Mouse (Mus musculus) liver, embryonic 13.5 days (tissue): ENCODE measurements around the gene Mospd3. TPM values are rescaled to one million over a fixed set of nuclear protein-coding genes. Genes with fewer than 3 reads are reported as not detected.

Experiments
- ATAC-seq: fragments of 200-750 bp; cut with Nextera tagmentation; 2 replicates; pipeline ENCODE4 v1.8.0; 2017; ENCODE audit warnings: low read depth, mild to moderate bottlenecking, moderate number of reproducible peaks, moderate library complexity
- DNase-seq: peaks from one replicate; pipeline ENCODE4 v3.0.0; 2022
- H3K27ac ChIP-seq: fragments of 300-500 bp; sonication (generic); 2 replicates; pipeline ENCODE4 v1.5.1; 2015; ENCODE audit warnings: moderate library complexity, mild to moderate bottlenecking, inconsistent platforms
- H3K27me3 ChIP-seq: fragments of 300-500 bp; sonication (generic); 2 replicates; pipeline ENCODE4 v1.6.1; 2015; ENCODE audit warnings: mild to moderate bottlenecking, inconsistent platforms
- H3K36me3 ChIP-seq: fragments of 300-500 bp; sonication (generic); 2 replicates; pipeline ENCODE4 v1.6.1; 2015; ENCODE audit warnings: mild to moderate bottlenecking, inconsistent platforms
- H3K4me1 ChIP-seq: fragments of 300-500 bp; sonication (generic); replicated peaks from 2 replicates; pipeline ENCODE4 v1.6.1; 2015; ENCODE audit warnings: inconsistent platforms
- H3K4me2 ChIP-seq: fragments of 300-500 bp; sonication (generic); 2 replicates; pipeline ENCODE4 v1.6.1; 2015; ENCODE audit warnings: inconsistent platforms, mild to moderate bottlenecking, moderate library complexity
- H3K4me3 ChIP-seq: fragments of 300-500 bp; sonication (generic); replicated peaks from 2 replicates; pipeline ENCODE4 v1.5.1; 2015; ENCODE audit warnings: mild to moderate bottlenecking, inconsistent platforms
- H3K9ac ChIP-seq: fragments of 300-500 bp; sonication (generic); 2 replicates; pipeline ENCODE4 v1.6.1; 2015; ENCODE audit warnings: mild to moderate bottlenecking, inconsistent platforms
- H3K9me3 ChIP-seq: fragments of 300-500 bp; sonication (generic); replicated peaks from 2 replicates; pipeline ENCODE4 v1.6.1; 2016; ENCODE audit warnings: inconsistent platforms
- WGBS: fragments of 180-500 bp; shearing (Covaris S2); methylation state at CpG from one replicate; pipeline ENCODE4 v1.1.7; 2015; ENCODE audit not compliant: insufficient replicate concordance; 5-methylcytosine and 5-hydroxymethylcytosine counted together
- polyA plus RNA-seq: library from polyadenylated mRNA; unstranded; fragments of >200 nt; fragmentation: Nextera tagmentation; extraction: Ambion mirVana; gene quantifications from 2 replicates; pipeline ENCODE4 v1.2.1, GENCODE M21; 2015

Mospd3 gene
- polyA plus RNA-seq, 1 experiment from 2014 or later: 32.3 TPM

- Histone ChIP-seq H3K9ac (0 out of 2 replicates have a peak overlapping the region, but pooled peaks have one; percentile 23), H3K4me2 (peak overlapping the region; percentile 23; the same call in 1 of the 2 replicates), H3K27ac (peak overlapping the region; percentile 77), H3K27me3 (no peaks in the 10 kb centered on the region), H3K4me3 (no peak overlapping the region), H3K36me3 (peaks cover 20% of the 10 kb centered on the region), H3K4me1 (peaks cover 58% of the 10 kb centered on the region), H3K9me3 (no peaks in the 10 kb centered on the region)
- 13% methylated on average over 2 of the region's 2 CpGs for WGBS
- DNase-seq (no peak), ATAC-seq (no peak)
Observed at GRCm38 (mm10) chr5:137598100-137598826, 2.6 kb downstream of the Mospd3 start.

GRCm38 (mm10) chr5:137597625-137598024 lies 3.2 kb downstream of the Mospd3 start:
- H3K27me3 ChIP-seq: no peaks in the 10 kb centered on the region
- ATAC-seq: no peak
- no peak overlapping the region for H3K9ac ChIP-seq
- WGBS: 64% methylated on average over 6 of the region's 6 CpGs
- peaks cover 52% of the 10 kb centered on the region for H3K4me1 ChIP-seq
- H3K36me3 ChIP-seq: peaks cover 20% of the 10 kb centered on the region
- no peak for DNase-seq
- no peaks in the 10 kb centered on the region for H3K9me3 ChIP-seq
- peak overlapping the region; percentile 62 for H3K4me2 ChIP-seq
- H3K4me3 ChIP-seq: no peak overlapping the region
- H3K27ac ChIP-seq: peak overlapping the region; percentile 77

GRCm38 (mm10) chr5:137596601-137597261 lies 4.1 kb downstream of the Mospd3 start:
- Histone ChIP-seq H3K27ac (peak overlapping the region; percentile 77), H3K9me3 (no peaks in the 10 kb centered on the region), H3K36me3 (peaks cover 20% of the 10 kb centered on the region), H3K9ac (peak overlapping the region; percentile 45; the same call in 1 of the 2 replicates), H3K4me2 (peak overlapping the region; percentile 62), H3K4me1 (peaks cover 44% of the 10 kb centered on the region), H3K4me3 (peak overlapping the region; percentile 39), H3K27me3 (no peaks in the 10 kb centered on the region)
- no peak for ATAC-seq
- 23% methylated on average over 30 of the region's 30 CpGs for WGBS
- peak; percentile 59 for DNase-seq

- no peaks in the 10 kb centered on the region for H3K27me3 ChIP-seq
- no peak overlapping the region for H3K9ac ChIP-seq
- no peaks in the 10 kb centered on the region for H3K9me3 ChIP-seq
- peaks cover 42% of the 10 kb centered on the region for H3K4me1 ChIP-seq
- H3K36me3 ChIP-seq: peaks cover 20% of the 10 kb centered on the region
- H3K27ac ChIP-seq: no peak overlapping the region
- ATAC-seq (no peak), DNase-seq (no peak)
- H3K4me3 ChIP-seq: no peak overlapping the region
- H3K4me2 ChIP-seq: no peak overlapping the region
- 70% methylated on average over 7 of the region's 7 CpGs for WGBS
Observed at GRCm38 (mm10) chr5:137595921-137596320, 4.9 kb downstream of the Mospd3 start.

- Histone ChIP-seq H3K27me3 (no peaks in the 10 kb centered on the region), H3K9me3 (peaks cover 7% of the 10 kb centered on the region), H3K4me2 (no peak overlapping the region), H3K9ac (no peak overlapping the region), H3K4me3 (no peak overlapping the region), H3K4me1 (peaks cover 4% of the 10 kb centered on the region; the same call in 1 of the 2 replicates), H3K36me3 (peaks cover 13% of the 10 kb centered on the region), H3K27ac (no peak overlapping the region)
- DNase-seq (no peak), ATAC-seq (no peak)
- WGBS: 74% methylated on average over 5 of the region's 5 CpGs
Observed at GRCm38 (mm10) chr5:137590507-137590906, 10.4 kb downstream of the Mospd3 start.

- DNase-seq (peak; percentile 36), ATAC-seq (no peak)
- Histone ChIP-seq H3K36me3 (peaks cover 43% of the 10 kb centered on the region), H3K4me3 (no peak overlapping the region), H3K4me1 (peaks cover 17% of the 10 kb centered on the region), H3K4me2 (no peak overlapping the region), H3K27ac (no peak overlapping the region), H3K9ac (no peak overlapping the region), H3K27me3 (0 out of 2 replicates have a peak, but pooled peaks cover 9% of the 10 kb centered on the region), H3K9me3 (peaks cover 7% of the 10 kb centered on the region)
- 23% methylated on average over 8 of the region's 8 CpGs for WGBS
Observed at GRCm38 (mm10) chr5:137584976-137585375, 15.9 kb downstream of the Mospd3 start.

- Histone ChIP-seq H3K27me3 (0 out of 2 replicates have a peak, but pooled peaks cover 9% of the 10 kb centered on the region), H3K4me1 (peaks cover 29% of the 10 kb centered on the region), H3K36me3 (peaks cover 56% of the 10 kb centered on the region), H3K27ac (no peak overlapping the region), H3K9ac (no peak overlapping the region), H3K9me3 (peaks cover 7% of the 10 kb centered on the region), H3K4me2 (peak overlapping the region; percentile 25), H3K4me3 (0 out of 2 replicates have a peak overlapping the region, but pooled peaks have one; percentile 18)
- ATAC-seq: 0 out of 2 replicates have a peak, but pooled peaks have one; percentile 28
- WGBS: 39% methylated on average over 27 of the region's 27 CpGs
- no peak for DNase-seq
Observed at GRCm38 (mm10) chr5:137583670-137584169, 17.1 kb downstream of the Mospd3 start.

GRCm38 (mm10) chr5:137582702-137583101 lies 18.2 kb downstream of the Mospd3 start:
- no peak for ATAC-seq
- WGBS: 59% methylated on average over 8 of the region's 8 CpGs
- H3K4me2 ChIP-seq: no peak overlapping the region
- no peak overlapping the region for H3K4me3 ChIP-seq
- no peak overlapping the region for H3K9ac ChIP-seq
- peaks cover 6% of the 10 kb centered on the region for H3K9me3 ChIP-seq
- peaks cover 30% of the 10 kb centered on the region for H3K4me1 ChIP-seq
- 0 out of 2 replicates have a peak, but pooled peaks cover 9% of the 10 kb centered on the region for H3K27me3 ChIP-seq
- H3K36me3 ChIP-seq: peaks cover 65% of the 10 kb centered on the region
- H3K27ac ChIP-seq: no peak overlapping the region
- no peak for DNase-seq

GRCm38 (mm10) chr5:137580246-137580645 lies 20.6 kb downstream of the Mospd3 start:
- peaks cover 30% of the 10 kb centered on the region for H3K4me1 ChIP-seq
- ATAC-seq: peak; percentile 30
- peaks cover 72% of the 10 kb centered on the region for H3K36me3 ChIP-seq
- peak overlapping the region; percentile 29; the same call in 1 of the 2 replicates for H3K27ac ChIP-seq
- no peak overlapping the region for H3K4me2 ChIP-seq
- 52% methylated on average over 6 of the region's 6 CpGs for WGBS
- DNase-seq: no peak
- H3K9ac ChIP-seq: no peak overlapping the region
- H3K27me3 ChIP-seq: 0 out of 2 replicates have a peak, but pooled peaks cover 9% of the 10 kb centered on the region
- no peaks in the 10 kb centered on the region for H3K9me3 ChIP-seq
- H3K4me3 ChIP-seq: no peak overlapping the region

- no peak for ATAC-seq
- Histone ChIP-seq H3K27me3 (no peaks in the 10 kb centered on the region), H3K4me3 (0 out of 2 replicates have a peak overlapping the region, but pooled peaks have one; percentile 1), H3K4me1 (peaks cover 59% of the 10 kb centered on the region), H3K9ac (no peak overlapping the region), H3K4me2 (peak overlapping the region; percentile 30), H3K36me3 (peaks cover 61% of the 10 kb centered on the region), H3K27ac (no peak overlapping the region), H3K9me3 (no peaks in the 10 kb centered on the region)
- DNase-seq: no peak
- WGBS: 39% methylated on average over 27 of the region's 27 CpGs
Observed at GRCm38 (mm10) chr5:137574470-137574901, 26.4 kb downstream of the Mospd3 start.
